Mouse (Mus musculus): ENCODE measurements around the gene Gm47969.

Gene Gm47969

DNA sequence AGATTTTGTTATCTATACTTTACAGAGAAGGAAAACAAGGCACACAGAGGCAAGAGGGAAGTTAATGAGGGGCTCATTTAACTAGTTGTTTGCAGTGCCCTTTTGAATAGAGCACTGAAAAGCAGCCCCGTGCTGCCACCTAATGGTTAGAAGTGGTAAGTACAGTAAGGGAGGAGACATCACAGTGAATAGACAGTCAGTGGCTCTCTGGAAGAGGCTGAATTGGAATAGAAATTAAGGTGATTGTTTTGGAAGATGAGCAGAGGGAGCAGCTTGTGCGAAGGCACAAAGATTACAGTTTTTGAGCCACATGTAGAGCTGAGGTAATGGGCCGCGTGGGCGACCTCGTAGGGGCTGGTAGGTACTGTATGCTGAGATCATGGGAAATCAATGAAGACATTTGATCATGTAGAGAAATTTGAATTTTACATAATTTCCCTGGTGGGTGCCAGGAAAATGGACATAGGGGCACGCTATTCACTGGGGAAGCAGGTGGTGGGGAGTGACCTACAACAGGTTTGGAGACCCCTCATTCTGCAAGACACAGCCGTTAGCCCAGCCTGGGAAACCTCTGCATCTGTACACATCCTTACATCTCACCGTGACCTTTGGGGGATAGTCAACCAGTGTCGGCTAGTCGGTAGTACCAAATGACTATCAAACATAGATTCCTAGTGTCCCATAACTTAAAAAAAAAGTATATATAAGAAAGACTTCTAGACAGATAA is 31.6 kb downstream of the Gm47969 start:
- peak; percentile 35 for DNase-seq

DNA sequence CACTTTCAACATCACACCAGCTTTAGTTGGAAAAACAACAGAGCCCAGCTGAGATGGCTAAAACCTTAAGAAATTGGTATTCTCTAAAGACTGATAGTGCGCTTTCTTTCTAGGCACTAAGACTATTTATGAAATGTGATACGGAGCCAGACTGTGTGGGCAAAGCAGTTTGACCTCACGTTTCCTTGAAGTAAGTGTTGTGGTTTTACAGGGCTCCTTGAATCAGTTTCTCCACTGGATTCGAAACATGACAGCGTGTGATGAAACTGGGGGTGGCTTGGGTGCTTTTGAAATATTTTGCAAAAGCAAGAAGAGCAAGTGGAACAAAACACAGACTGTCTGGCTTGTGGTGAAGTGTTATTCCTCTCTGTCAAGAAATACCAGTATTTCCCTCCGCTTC is 32.3 kb downstream of the Gm47969 start:
- DNase-seq = no peak

DNA sequence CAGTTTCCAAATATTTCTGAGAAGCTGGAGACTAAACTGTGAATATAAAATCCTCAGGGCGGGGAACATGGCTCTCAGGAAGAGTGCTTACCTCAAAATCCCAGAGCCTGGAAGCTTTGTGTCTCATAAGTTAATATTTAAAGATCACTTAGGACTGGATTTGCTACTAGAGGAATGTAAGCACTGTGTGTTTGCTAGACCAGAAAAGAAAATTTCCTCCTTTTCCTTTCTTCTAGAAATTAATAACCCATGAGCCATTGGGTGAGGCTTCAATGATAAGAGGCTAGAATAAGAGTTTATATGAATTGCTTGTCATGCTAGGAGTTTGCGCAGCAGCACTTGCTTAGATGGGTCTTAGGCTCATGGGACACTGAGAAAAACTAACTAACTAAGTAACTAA is 40.1 kb downstream of the Gm47969 start:
- DNase-seq = no peak

DNA sequence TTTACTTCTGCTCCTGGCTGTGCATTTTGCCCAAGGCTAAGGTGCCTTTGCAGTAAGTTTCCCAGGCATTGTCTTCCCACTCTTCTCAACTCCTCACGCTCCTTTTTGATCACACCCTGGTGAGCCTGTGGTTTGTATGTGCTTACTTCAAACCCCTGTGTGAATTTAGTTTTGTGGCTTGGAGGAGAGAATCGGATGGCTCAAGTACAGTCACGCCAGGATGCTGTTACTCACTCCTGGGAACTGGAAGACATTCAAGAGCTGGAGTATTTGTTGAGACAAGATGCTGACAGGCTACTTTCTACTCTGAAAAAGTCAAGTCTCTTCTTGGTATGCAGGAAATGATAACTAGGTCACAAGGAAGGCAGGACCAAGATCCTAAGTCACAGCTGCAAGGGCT is 46.5 kb downstream of the Gm47969 start:
- no peak for DNase-seq
